Mouse (Mus musculus) brain, adult 2 months (tissue): ENCODE measurements around the gene Uba52.
A peak's percentile ranks its signal among the peaks of the same experiment; 100 is the strongest.

Experiments used
- DNase-seq: peaks from one replicate; pipeline ENCODE4 v3.0.0; 2011; ENCODE audit warnings: low read depth, low spot score

Gene Uba52

DNA sequence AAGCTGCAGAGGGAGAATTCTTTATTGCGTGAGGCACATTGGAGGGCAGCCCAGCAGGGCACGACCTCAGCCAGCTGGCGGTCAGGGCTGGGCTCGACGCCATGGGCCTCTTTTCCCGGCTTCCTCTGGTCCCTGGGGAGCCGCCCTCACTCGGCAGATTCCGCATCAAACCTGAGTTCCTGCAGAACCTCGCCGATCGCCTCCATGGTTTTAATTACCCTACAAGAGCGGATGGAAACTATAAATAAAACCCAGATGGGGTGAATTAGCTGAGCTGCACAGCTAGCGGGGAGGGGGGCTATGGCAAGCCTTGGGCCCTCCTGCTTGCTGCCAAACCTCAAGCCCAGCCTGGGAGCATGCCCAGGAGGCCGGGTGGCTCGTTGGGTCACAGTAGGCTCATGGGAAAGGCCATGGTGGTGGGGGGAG lies 6.3 kb downstream of the Uba52 start:
- DNase-seq, result peak; percentile 55

DNA sequence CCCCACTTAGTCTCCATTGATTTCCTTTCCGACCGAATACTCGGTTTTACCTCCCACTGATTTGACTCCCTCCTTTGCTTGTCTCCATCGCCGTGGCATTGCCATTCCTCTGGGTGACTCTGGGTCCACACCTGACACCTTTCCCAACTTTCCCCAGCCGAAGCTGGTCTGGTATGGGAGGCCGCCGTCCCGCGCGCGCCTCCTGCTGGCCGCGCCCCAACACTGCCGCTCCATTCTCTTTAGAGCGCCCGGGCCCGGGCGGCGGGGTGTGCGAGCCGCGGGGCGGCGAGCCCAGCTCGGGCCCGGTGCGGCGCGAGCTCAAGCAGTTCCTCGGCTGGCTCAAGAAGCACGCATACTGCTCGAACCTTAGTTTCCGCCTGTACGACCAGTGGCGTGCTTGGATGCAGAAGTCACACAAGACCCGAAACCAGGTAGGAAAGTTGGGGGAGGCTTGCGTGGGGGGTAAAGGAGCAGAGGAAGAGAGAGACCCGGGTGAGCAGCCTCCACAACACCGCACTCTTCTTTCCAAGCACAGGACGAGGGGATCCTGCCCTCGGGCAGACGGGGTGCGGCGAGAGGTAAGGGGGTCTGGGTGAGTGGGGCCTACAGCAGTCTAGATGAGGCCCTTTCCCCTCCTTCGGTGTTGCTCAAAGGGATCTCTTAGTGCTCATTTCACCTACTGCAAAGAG lies 7.4 kb downstream of the Uba52 start:
- peak; percentile 69 for DNase-seq

DNA sequence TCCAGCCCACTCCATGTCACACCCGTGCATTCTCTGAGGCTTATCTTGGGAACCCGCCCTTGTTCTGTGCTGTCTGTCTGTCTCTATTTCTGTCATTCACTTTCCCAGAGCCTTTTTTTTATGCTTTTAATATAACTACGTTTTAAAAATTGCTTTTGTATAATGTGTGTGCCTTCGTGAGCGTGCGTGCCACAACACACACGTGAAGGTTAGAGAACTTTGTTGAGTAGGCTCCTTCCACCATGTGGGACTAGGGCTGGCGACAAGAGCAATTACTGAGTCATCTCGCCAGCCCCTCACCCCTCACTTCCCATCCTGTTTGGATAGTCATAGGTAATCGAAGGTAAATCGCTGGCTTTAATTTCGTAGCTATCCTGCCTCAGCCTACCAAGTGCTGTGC lies 8.1 kb downstream of the Uba52 start:
- DNase-seq, result no peak

DNA sequence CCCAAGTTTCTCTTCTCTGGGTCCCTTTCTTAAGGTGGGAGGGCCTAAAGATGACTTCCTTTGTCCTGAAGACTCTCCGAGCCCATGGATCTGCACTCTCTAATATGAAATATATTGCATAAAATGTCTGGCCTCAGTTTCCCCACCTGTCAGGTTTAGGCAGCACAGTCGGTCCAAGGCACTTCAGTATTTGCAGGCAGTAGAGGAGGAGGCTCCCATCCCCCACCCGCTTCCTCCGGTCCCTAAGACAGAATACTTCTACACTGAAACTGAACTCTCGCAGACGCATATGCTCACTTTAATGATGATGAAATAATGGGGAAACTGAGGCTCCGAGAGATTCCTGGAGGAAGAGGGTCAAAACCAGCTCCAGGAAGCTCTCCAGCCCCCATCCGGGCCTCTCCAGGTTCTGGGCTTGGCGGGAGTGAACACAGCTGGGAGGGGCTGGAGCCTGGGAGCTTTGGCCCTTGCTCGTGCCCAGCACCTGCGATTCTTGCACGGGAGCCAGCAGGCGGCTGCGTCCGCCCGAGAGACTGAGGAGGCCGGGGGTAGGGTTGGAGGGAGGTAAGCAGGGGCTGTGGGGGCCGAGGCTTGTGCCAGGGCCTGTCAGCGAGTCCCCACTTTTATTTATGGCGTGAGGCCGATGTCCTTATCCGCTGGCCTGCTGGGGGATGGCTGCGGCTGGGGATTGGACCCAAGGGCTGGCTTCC lies 8.6 kb downstream of the Uba52 start:
- DNase-seq, result no peak

DNA sequence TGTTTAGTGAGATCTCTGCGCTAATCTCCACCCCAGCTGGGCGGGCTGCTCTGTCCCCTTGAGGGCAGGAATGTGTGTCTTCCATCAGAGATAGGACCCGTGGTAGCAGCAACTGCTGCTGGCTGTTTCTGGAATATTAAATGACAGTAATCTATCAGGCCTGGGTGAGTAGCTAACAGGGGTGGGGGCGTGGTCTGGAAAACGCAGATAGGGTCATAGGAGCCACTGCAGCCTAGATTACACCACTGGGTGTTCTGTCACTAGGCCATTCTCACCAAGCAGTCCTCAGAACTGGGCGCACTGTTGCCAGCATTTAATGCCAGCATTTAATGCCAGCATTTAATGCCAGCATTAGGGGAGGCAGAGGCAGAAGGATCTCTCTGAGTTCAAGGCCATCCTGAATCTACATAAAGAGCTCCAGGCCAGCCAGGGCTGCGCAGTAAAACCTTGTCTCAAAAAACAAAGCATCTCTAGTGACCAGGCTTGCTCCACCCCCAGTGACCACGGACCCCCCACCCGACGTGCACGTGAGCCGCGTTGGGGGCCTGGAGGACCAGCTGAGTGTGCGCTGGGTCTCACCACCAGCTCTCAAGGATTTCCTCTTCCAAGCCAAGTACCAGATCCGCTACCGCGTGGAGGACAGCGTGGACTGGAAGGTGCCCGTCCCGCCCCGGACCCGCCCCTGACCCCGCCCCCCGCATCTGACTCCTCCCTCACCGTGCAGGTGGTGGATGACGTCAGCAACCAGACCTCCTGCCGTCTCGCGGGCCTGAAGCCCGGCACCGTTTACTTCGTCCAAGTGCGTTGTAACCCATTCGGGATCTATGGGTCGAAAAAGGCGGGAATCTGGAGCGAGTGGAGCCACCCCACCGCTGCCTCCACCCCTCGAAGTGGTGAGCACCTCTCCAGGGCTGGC lies 10.0 kb downstream of the Uba52 start:
- DNase-seq, result peak; percentile 64

DNA sequence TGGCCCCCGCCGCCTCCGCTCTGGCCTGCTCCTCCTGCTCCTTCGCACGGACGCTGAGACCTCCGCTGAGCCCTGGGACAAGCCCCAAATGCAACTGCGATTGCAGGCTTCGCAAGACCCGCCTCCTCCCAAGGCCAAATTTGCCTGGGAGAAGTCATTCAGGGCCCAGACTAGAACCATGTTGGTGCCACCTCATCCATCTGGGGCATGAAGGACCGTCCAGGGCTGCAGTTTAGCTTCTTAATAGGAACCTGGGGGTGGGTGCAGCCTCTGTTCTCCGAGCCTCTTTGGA lies 14.9 kb downstream of the Uba52 start:
- no peak for DNase-seq

DNA sequence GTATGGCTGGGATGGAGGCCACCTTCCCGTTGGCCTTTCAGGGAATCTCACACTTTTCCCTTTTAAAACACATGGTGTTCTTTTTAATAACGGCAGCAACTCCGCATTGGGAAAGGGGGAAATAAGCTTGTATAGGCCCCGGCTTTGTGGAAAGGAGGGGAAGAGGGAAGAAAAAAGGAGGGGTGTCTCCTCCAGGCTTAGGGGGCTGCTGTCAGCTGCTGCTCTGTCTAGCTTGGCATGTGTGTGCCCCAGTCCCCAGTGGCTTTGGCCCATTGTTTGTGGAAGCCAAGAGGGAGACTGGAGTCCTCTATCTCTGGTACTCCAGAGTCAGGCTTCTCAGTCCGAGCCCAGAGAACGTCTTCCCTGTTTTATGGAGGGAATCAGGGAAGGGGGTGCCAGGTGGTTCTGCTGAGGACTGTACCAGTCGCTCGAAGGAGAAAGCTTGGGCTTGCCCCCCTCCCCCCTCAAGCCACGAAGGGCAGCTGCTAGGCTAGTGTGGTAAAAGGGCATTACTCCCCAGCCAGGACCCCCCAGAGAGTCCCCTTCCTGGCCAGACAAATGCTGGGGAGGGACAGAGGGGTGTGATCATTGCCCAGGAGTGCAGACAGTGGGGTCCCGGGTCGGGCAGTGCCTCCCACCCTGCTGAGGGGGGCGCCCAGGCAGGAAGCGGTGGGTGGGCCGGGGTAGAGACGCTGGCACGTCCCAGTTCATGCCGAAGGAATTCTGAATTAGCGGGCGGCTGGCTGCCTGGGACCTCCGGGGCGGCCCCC lies 15.4 kb downstream of the Uba52 start:
- DNase-seq, result no peak

DNA sequence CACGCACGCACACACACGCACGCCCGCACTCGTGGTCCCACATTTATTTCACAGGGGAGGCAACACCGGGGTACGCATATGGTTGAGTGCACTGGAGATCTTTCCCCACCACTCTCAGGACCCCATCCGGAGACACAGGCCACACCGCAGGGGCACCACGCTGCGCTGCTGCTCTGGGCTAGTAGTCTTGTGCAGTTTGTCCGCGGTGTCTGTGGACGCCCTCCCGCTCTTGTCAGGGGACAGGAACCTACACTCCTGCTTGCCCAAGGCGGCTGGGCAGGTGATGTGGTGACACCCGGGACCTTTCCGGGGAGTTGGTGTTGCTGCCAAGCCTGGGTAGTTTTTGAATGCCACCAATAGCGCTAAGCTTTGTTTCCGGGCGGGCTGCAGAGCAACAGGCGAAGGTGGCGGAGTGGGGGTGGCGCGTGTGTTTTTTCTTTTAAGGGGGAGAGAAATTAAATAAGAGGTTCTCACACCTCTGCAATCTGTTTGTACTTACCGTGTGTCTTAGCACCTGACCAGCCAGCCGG lies 16.1 kb downstream of the Uba52 start:
- no peak for DNase-seq

DNA sequence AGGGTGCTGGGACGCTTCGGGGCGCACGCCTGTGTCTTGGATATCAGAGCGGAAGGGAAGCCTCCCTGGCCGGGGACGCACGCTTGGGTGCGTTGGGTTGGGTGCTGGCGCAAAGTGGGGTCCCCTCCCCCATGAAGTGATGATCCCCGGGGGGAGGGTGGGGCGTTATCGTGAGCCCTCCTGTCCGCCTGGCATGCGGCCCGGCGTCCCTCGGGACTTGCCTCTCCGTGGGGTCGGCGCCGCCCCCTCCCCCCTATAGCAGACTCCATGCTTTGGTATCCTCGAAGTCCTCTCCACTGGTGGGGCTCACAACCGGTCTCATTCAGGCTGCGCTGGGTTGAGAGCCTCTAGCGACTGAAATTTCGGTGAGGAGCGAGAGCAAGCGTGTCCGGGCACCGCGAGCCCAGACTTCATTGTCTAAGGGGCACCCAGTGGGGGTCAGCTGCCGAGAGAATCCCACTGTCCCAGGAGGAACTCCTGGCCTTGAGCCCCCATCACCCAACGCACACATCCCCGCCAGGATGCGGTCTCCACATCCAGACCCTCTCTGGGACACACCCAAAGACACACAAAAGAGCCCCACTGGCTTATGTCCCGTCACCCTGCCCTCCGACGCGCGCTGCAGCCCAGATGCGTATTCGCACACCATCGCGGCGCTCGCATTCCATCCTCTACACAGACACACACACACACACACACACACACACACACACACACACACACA lies 16.7 kb downstream of the Uba52 start:
- DNase-seq, result no peak

DNA sequence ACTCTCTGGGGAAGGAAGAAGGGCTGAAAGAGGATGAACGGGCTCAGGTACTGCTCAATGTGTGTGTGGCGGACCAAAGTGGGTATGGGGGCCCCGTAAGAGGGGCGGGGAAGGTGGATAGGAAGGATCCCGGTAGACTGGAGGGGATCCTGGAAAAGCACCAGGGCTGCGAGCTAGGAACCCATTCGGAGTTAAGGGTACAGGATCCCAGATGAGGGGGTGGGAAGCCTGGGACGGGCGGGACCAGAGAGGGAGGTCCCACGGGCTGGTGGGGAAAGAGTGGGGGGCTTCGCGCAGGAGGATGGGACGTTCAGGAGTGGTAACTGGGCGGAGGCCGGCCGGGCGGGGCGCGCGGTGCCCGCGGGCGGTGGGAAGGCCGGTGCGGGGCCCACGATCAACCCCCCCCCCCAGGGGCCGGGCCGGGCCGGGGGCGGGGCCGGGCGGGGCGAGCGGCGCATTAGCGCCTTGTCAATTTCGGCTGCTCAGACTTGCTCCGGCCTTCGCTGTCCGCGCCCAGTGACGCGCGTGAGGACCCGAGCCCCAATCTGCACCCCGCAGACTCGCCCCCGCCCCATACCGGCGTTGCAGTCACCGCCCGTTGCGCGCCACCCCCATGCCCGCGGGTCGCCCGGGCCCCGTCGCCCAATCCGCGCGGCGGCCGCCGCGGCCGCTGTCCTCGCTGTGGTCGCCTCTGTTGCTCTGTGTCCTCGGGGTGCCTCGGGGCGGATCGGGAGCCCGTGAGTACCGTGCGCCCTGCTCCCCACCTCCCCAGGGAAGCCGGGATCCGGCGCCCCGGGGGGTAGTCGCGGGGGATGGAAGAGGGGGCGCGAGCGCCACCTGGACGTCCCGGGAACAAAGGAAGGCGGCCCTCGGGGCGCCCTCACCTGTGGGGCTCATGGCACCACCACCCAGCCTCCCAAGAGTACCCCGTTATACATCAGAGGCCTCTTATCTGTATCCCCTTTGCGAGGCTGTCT lies 17.6 kb downstream of the Uba52 start, which contains the start of gene Crlf1:
Gene Crlf1 (plus strand): TSS at position 495 of the 977 bp plus-strand sequence.
- no peak for DNase-seq

DNA sequence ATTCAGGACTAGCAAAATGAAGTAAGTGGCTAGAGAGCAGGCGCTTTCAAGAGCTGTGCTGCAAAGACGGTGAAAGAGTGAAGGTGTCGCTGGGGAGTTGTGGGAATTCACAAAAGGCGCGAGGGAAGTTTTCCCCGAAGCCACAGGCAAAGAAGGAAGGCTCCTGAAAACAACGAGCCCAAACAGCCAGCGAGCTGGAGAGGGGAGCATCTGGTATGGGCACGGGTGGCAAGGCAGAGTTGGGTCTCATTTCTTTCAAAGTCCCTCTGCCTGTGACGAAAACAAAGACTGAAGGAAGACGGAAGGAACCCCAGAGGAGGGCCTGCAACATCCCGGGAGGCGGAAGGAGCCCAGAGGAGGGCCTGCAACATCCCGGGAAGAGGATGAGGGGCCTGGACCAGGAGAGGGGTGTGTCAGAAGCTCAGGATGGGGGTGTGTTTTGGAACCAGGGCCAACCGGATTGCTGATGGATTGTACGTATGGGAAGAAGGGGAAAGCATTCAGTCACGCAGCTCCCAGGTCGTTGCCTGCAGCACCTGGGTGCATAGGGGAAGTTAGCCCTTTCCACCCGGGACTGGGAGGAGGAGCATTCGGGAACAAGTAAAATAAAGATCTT lies 19.6 kb downstream of the Uba52 start:
- no peak for DNase-seq

DNA sequence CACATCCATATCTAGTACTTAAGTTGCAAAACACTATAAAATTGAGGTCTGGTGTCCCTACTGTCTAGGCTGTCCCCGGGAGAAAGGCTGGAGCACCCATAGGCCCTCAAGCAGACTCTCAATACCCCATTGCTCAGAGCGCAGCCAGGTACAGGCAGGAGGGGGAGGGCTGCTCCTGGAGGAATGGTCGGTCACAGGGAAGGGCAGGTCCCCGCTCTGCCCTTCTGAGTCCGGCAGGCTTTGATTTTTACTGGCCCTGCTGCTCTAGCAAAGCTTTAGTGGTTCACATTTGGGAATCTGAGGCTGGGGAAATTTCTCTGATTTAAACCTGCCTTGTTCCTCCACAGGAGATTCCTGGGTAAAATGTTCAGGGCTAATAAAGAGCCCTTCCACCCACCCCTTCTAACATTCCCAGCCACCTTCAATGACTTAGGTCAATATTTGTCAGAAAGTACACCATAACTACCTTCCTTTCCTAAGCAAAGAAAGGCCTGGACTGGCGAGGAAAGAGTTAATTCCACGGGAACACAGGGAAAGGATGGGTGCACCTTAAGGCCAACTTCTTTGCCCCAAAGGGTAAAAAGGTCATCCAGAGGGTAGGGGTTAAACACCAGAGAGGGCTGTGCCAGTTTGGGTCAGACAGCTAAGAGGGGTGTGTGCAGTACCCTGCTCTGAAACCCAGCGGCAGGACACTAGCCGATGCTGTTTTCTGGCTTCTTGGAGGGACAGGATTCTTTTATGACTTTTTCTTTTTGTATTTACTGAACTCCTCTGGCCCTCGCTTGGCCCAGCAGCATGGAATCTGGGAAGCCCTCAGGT lies 20.3 kb downstream of the Uba52 start:
- no peak for DNase-seq

DNA sequence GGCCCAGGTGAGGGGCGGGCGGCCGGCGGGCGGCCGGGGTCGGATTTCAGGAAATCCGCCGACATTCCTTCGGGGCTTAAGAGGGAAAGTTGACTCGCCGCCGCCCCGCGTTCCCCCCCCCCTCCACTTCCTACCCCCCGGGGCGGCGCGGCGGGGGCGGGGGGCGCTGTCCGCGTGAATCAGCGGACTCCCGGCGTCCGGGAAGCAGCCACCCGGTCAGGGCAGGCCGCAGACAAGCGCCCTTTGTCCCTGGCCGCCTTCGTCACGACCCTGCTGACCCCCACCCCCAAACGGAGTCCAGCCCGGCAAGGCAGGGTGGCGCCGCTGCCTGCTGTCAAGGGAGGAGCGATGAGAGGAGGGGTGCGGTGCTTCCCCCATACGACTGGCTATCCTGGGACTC lies 21.0 kb downstream of the Uba52 start:
- DNase-seq, result no peak

DNA sequence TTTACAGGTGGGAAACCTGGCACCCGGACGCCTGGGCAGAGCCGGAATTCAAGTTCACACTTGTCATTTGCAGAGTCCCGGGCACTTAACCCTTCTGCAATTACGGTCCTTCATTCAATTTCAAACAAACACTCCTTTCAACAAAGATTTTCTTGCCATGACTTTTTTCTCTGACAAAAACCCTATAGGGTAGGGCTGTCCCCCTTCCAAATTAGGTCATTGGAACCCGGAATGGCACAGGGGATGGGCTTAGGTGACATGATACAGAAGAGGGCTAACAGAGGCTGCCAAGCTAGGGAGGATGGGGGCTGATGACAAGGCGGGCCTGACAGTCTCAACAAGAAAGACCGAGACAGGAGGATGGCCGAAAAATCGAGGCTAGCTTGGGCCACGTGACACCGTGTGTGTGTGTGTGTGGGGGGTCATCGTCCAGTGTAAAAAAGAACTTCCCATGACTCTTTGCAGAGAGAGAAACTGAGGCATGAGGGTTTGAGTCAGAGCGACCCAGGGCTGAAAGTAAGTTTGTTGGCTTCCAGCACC lies 21.6 kb downstream of the Uba52 start:
- DNase-seq, result no peak

DNA sequence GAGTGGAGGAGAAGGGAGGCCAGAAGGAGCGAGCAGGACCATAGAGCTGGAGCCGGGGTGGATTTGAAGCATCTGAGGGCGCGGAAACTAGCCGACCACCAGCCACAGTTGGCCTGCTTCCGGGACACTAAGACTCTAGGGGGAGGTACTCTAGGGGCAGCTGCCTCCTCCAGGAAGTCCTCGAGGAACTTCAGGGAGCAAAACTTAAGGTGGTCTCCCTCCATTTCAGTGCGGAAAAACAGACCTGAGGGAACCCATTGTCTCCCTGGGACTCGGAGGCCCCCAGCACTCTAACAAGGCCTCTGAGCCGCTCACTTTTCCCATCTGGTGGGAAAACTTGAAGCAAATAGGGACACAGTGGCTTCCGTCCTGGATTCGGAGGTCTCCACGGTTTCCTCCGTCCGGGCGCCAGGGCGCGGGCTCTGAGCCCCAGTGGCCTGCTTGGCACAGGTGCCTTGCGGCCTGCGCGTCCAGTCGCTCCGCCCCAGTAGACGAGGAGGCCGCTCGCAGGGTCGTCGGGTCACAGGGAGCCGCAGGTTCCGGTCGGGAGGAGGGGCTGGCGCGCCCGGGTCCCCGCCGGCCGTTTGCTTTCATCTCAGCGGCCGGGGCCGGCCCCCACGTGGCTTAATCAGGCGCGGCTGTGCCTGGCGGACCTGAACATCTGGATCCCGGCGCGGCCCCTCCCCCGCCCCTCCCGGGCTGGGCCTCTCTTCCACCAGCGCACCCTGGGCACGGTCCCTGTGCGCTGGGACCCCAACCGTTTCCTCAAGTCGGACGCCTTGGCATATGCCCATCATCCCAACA lies 22.4 kb downstream of the Uba52 start:
- DNase-seq, result no peak

DNA sequence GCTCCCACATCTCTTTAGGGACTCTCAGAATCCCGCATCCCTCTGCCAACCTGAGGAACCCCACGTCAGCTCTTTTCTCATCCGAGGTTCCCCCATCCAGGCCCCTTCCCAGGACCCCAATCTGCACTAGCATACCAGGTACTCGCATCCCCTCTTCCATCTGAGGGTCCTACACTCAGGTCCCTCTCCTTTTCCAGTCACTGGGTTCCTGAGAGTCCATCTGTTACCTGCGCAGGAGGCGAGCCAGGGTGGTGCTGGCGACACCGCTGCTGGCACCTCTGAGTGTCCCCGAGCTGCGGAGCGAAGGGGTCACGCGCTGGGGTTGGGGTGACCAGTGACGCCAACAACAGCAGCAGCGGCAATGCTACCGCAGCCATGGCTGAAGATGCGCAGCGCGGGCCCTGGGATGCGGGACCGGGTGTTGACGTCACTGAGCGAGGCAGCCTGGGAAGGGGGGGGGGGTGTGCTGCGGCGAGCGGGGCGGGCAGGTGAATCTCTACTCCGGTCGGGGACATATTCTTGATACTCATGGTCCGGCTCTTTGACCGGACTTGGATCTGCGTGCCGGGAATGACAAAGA lies 23.6 kb downstream of the Uba52 start, which contains the start of gene Tmem59l:
Gene Tmem59l (minus strand): TSS at position 418 of the 580 bp plus-strand sequence.
- DNase-seq, result peak; percentile 91
